Mouse (Mus musculus) urinary bladder, postnatal 0 days (tissue): ENCODE data around the gene Tlr3. TPM values are rescaled to one million over a fixed set of nuclear protein-coding genes. Genes with fewer than 3 reads are reported as not detected.

Experiments used
- polyA plus RNA-seq: library from polyadenylated mRNA; unstranded; fragments of >200 nt; fragmentation: Nextera tagmentation; extraction: Ambion mirVana; gene quantifications from 2 replicates; pipeline ENCODE4 v1.2.1, GENCODE M21; 2015

Gene Tlr3
- 5.6 and 6.9 TPM in 2 replicates for polyA plus RNA-seq

GRCm38 (mm10) chr8:45410882-45411281 is at the start of gene Tlr3:
Gene Tlr3, minus strand, starts transcription at chr8:45411080.

GRCm38 (mm10) chr8:45381963-45382347 is 28.9 kb downstream of the Tlr3 start, which contains the start of gene Fam149a:
Gene Fam149a, minus strand, starts transcription at chr8:45382291.

Other genes with a start within 250 kb of the Tlr3 start
- 0.14 TPM in 1 of 2 replicates, not detected in the other for gene F11, start 149.0 kb downstream of the Tlr3 start, polyA plus RNA-seq
- gene Klkb1, start 116.2 kb downstream of the Tlr3 start, polyA plus RNA-seq, result not detected in 2 replicates
- 0.10 TPM in 1 of 2 replicates, not detected in the other for gene Gm45753, start 102.6 kb downstream of the Tlr3 start, polyA plus RNA-seq
- 3.1 and 3.2 TPM in 2 replicates for gene Cyp4v3, start 77.9 kb downstream of the Tlr3 start, polyA plus RNA-seq
- 13.7 and 15.8 TPM in 2 replicates for gene Fam149a, start 28.8 kb downstream of the Tlr3 start, polyA plus RNA-seq
- gene Sorbs2, start 96.7 kb upstream of the Tlr3 start, polyA plus RNA-seq, result 111 and 132 TPM in 2 replicates